Comparison of ENCODE assay signal across 9 mouse cellular contexts in the genomic region with DNA sequence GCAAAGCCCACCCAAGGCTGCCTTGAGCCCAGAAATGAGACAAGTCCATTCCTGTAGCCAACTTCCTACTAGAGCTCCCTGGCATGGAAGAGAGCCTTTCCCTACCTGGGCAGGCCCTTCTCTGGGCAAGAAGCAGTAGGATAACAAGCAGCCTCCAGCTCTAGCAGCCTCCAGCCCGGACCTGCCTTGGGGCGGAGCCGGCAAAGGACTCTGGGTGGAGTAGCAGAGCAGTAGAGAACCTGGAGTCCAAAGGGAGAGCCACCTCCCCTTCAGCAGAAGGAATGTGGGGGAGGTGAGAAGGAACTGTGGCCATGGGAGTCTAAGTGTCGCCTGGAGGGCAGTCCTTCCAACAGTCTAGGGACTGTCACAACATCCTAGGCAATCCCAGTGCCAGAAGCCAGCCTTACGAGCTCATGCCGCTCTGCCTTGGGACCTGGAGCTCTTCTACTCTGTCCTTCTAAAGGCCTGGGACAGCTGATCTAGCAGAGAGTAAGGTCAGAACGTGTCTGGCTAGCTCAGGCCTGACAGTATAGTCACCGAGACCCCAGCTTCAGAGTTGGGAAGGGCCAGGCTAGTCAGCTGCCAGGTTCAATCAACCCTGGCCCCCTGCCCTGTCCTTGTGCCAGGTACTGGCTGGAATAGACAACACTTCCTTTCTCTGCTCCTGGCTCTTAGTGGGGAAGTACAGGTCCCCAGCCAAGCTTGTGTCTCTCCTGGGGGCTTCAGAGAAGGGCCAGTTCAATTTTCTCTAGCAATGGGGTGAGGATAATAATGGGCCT. TPM values are rescaled to one million over a fixed set of nuclear protein-coding genes. Genes with fewer than 3 reads are reported as not detected.
DNase-seq lines count a peak whose midpoint lies in the region; ATAC-seq and TF ChIP-seq lines count a peak whose summit lies in the region.
"Had no signal": no experiment of that assay in that cellular context is flagged by ENCODE, and none has a peak within 500 bp of the region (broad histone marks: within the 10 kb centered on the region; RNA-seq: fewer than 3 reads in every experiment).

No protein-coding gene starts in this region.

- DNase-seq in left cerebral cortex, postnatal 4 days = peak; percentile 81
- no peak for DNase-seq in left cerebral cortex, adult 2 months (ENCODE audit: extremely low spot score in 1 of 2, low spot score in 2 of 2)
- peak; percentile 72 for DNase-seq in kidney, postnatal 0 days (ENCODE audit: low spot score)
- no peak for DNase-seq in midbrain, embryonic 10.5 days (ENCODE audit: low spot score)
- DNase-seq in embryo, embryonic 11 days = no peak
- DNase-seq in embryo, embryonic 9.5 days (ENCODE audit: extremely low spot score) = no peak
- no peak for DNase-seq in adrenal gland, postnatal 4 days (ENCODE audit: low spot score in 2 of 2)

- peaks cover 45% of the 10 kb centered on the region for H3K36me3 ChIP-seq in heart, embryonic 12.5 days
- peaks cover 16% of the 10 kb centered on the region; the same call in 1 of the 2 replicates for H3K36me3 ChIP-seq in kidney, postnatal 0 days (ENCODE audit: insufficient read depth, low read length)
- H3K36me3 ChIP-seq in midbrain, embryonic 10.5 days = peaks cover 62% of the 10 kb centered on the region

- TF ChIP-seq CTCF in left cerebral cortex, adult 2 months (IDR thresholded peaks at IDR 0.05) = no peak
- TF ChIP-seq CTCF in kidney, postnatal 0 days (IDR thresholded peaks at IDR 0.05; ENCODE audit: low read depth) = no peak

- WGBS in heart, embryonic 12.5 days = 45% methylated on average over 8 of the region's 8 CpGs
- 35% methylated on average over 8 of the region's 8 CpGs for WGBS in kidney, postnatal 0 days
- WGBS in midbrain, embryonic 10.5 days = 53% methylated on average over 8 of the region's 8 CpGs

- H3K9ac ChIP-seq in heart, embryonic 12.5 days = 0 out of 2 replicates have a peak overlapping the region, but pooled peaks have one; percentile 18
- H3K9ac ChIP-seq in kidney, postnatal 0 days (ENCODE audit: low read depth, low read length) = 0 out of 2 replicates have a peak overlapping the region, but pooled peaks have one; percentile 27

- no peaks in the 10 kb centered on the region for H3K27me3 ChIP-seq in heart, embryonic 12.5 days (replicated peaks)
- no peaks in the 10 kb centered on the region for H3K27me3 ChIP-seq in kidney, postnatal 0 days (ENCODE audit: insufficient read depth, low read length)
- H3K27me3 ChIP-seq in midbrain, embryonic 10.5 days (ENCODE audit: low read depth, poor library complexity, severe bottlenecking) = peaks cover 14% of the 10 kb centered on the region; the same call in 1 of the 2 replicates

- intact Hi-C loops in left cerebral cortex, postnatal 4 days (cut with DNase I) = no loop called here
- intact Hi-C loops in left cerebral cortex, adult 2 months (cut with DNase I) = no loop called here

- no peaks in the 10 kb centered on the region for H3K9me3 ChIP-seq in heart, embryonic 12.5 days (replicated peaks)
- H3K9me3 ChIP-seq in kidney, postnatal 0 days (replicated peaks; ENCODE audit: low read length) = no peaks in the 10 kb centered on the region
- no peaks in the 10 kb centered on the region for H3K9me3 ChIP-seq in midbrain, embryonic 10.5 days (replicated peaks)

- ATAC-seq in heart, embryonic 12.5 days (ENCODE audit: insufficient number of reproducible peaks, low FRiP score) = no peak
- ATAC-seq in kidney, postnatal 0 days (replicated peaks; ENCODE audit: low FRiP score, low read depth) = peak; percentile 49

- H3K27ac ChIP-seq in left cerebral cortex, adult 2 months = no peak overlapping the region
- no peak overlapping the region; the same call in 1 of the 2 replicates for H3K27ac ChIP-seq in heart, embryonic 12.5 days (ENCODE audit: poor library complexity, severe bottlenecking)
- H3K27ac ChIP-seq in kidney, postnatal 0 days = peak overlapping the region; percentile 93
- H3K27ac ChIP-seq in midbrain, embryonic 10.5 days (replicated peaks) = 0 out of 2 replicates have a peak overlapping the region, but pooled peaks have one; percentile 2

- H3K4me1 ChIP-seq in heart, embryonic 12.5 days (replicated peaks) = peaks cover 78% of the 10 kb centered on the region
- peaks cover 65% of the 10 kb centered on the region for H3K4me1 ChIP-seq in kidney, postnatal 0 days (replicated peaks; ENCODE audit: insufficient read depth, low read length)
- H3K4me1 ChIP-seq in midbrain, embryonic 10.5 days = peaks cover 97% of the 10 kb centered on the region

- H3K4me2 ChIP-seq in heart, embryonic 12.5 days = peak overlapping the region; percentile 14; the same call in 1 of the 2 replicates
- peak overlapping the region; percentile 39 for H3K4me2 ChIP-seq in kidney, postnatal 0 days (ENCODE audit: low read length)

- no peak overlapping the region for H3K4me3 ChIP-seq in left cerebral cortex, adult 2 months
- no peak overlapping the region for H3K4me3 ChIP-seq in heart, embryonic 12.5 days
- H3K4me3 ChIP-seq in kidney, postnatal 0 days (replicated peaks; ENCODE audit: low read depth, low read length) = no peak overlapping the region
- H3K4me3 ChIP-seq in midbrain, embryonic 10.5 days = peak overlapping the region; percentile 22

RNA-seq across cellular contexts. Expression of a gene that starts 4.7 kb away (rescaled TPM):
- 100 to 1,000 TPM; 330 to 331 TPM for total RNA-seq in left cerebral cortex, postnatal 4 days (2021)
- 100 to 1,000 TPM; 142 to 147 TPM for total RNA-seq in left cerebral cortex, adult 2 months (2021)
- polyA plus RNA-seq in heart, embryonic 12.5 days (2016; fragmentation: Nextera tagmentation; extraction: Ambion mirVana) = 69.5 and 81.5 TPM in 2 replicates
- 76.5 and 79.8 TPM in 2 replicates for polyA plus RNA-seq in kidney, postnatal 0 days (2015; fragmentation: Nextera tagmentation; extraction: Ambion mirVana)
- 55.4 and 84.4 TPM in 2 replicates for polyA plus RNA-seq in midbrain, embryonic 10.5 days (2016; fragmentation: Nextera tagmentation; extraction: Ambion mirVana)
- 100 to 1,000 TPM in 1 of 2 experiments, 10 to 100 TPM in 1; 92.2 to 139 TPM for total RNA-seq in adrenal gland, postnatal 4 days (2021)

RNA-seq across cellular contexts. Expression of a gene that starts 8.0 kb away (rescaled TPM):
- total RNA-seq in left cerebral cortex, postnatal 4 days (2021) = not detected
- 1 to 10 TPM; 1.1 to 1.5 TPM for total RNA-seq in left cerebral cortex, adult 2 months (2021)
- polyA plus RNA-seq in heart, embryonic 12.5 days (2016; fragmentation: Nextera tagmentation; extraction: Ambion mirVana) = 1.8 and 2.8 TPM in 2 replicates
- polyA plus RNA-seq in kidney, postnatal 0 days (2015; fragmentation: Nextera tagmentation; extraction: Ambion mirVana) = 14.9 and 20.6 TPM in 2 replicates
- 0.21 and 0.73 TPM in 2 replicates for polyA plus RNA-seq in midbrain, embryonic 10.5 days (2016; fragmentation: Nextera tagmentation; extraction: Ambion mirVana)
- 1 to 10 TPM; 1.9 to 2.8 TPM for total RNA-seq in adrenal gland, postnatal 4 days (2021)

RNA-seq across cellular contexts. Expression of a gene that starts 10.5 kb away (rescaled TPM):
- total RNA-seq in left cerebral cortex, postnatal 4 days (2021) = 1 to 10 TPM; 5.2 to 6.4 TPM
- total RNA-seq in left cerebral cortex, adult 2 months (2021) = 1 to 10 TPM; 6.4 to 6.6 TPM
- polyA plus RNA-seq in heart, embryonic 12.5 days (2016; fragmentation: Nextera tagmentation; extraction: Ambion mirVana) = 3.4 and 4.3 TPM in 2 replicates
- 4.8 and 5.1 TPM in 2 replicates for polyA plus RNA-seq in kidney, postnatal 0 days (2015; fragmentation: Nextera tagmentation; extraction: Ambion mirVana)
- polyA plus RNA-seq in midbrain, embryonic 10.5 days (2016; fragmentation: Nextera tagmentation; extraction: Ambion mirVana) = 5.1 and 6.5 TPM in 2 replicates
- 1 to 10 TPM; 3.7 to 4.8 TPM for total RNA-seq in adrenal gland, postnatal 4 days (2021)

RNA-seq across cellular contexts. Expression of a gene that starts 23.1 kb away (rescaled TPM):
- under 1 TPM; 0.36 to 0.46 TPM for total RNA-seq in left cerebral cortex, postnatal 4 days (2021)
- total RNA-seq in left cerebral cortex, adult 2 months (2021) = under 1 TPM; 0.25 to 0.30 TPM
- 1.3 and 1.6 TPM in 2 replicates for polyA plus RNA-seq in heart, embryonic 12.5 days (2016; fragmentation: Nextera tagmentation; extraction: Ambion mirVana)
- 0.56 and 0.71 TPM in 2 replicates for polyA plus RNA-seq in kidney, postnatal 0 days (2015; fragmentation: Nextera tagmentation; extraction: Ambion mirVana)
- polyA plus RNA-seq in midbrain, embryonic 10.5 days (2016; fragmentation: Nextera tagmentation; extraction: Ambion mirVana) = 1.1 and 1.3 TPM in 2 replicates
- total RNA-seq in adrenal gland, postnatal 4 days (2021) = 1 to 10 TPM; 4.1 to 4.7 TPM
- total RNA-seq: hematopoietic stem cell, adult 5-6 weeks had no signal

RNA-seq across cellular contexts. Expression of a gene that starts 42.0 kb away (rescaled TPM):
- 10 to 100 TPM; 46.0 to 46.9 TPM for total RNA-seq in left cerebral cortex, postnatal 4 days (2021)
- total RNA-seq in left cerebral cortex, adult 2 months (2021) = 10 to 100 TPM; 39.6 to 39.8 TPM
- 18.0 and 18.2 TPM in 2 replicates for polyA plus RNA-seq in heart, embryonic 12.5 days (2016; fragmentation: Nextera tagmentation; extraction: Ambion mirVana)
- 12.7 and 13.1 TPM in 2 replicates for polyA plus RNA-seq in kidney, postnatal 0 days (2015; fragmentation: Nextera tagmentation; extraction: Ambion mirVana)
- polyA plus RNA-seq in midbrain, embryonic 10.5 days (2016; fragmentation: Nextera tagmentation; extraction: Ambion mirVana) = 23.2 and 24.4 TPM in 2 replicates
- 10 to 100 TPM; 26.9 to 27.8 TPM for total RNA-seq in adrenal gland, postnatal 4 days (2021)

Comparison
In these comparisons a context has a peak if more than half of its experiments do, and no peak if none do; other contexts are left out.
1. DNase-seq: peak in left cerebral cortex, postnatal 4 days (single experiment) and kidney, postnatal 0 days (single experiment); none in left cerebral cortex, adult 2 months (0 of 2), midbrain, embryonic 10.5 days (single experiment), embryo, embryonic 11 days (single experiment), embryo, embryonic 9.5 days (single experiment) and adrenal gland, postnatal 4 days (0 of 2).
2. H3K27ac ChIP-seq: peak in kidney, postnatal 0 days (single experiment) and midbrain, embryonic 10.5 days (single experiment); none in left cerebral cortex, adult 2 months (single experiment) and heart, embryonic 12.5 days (single experiment).